Mouse (Mus musculus) stomach, embryonic 14.5 days (tissue): ENCODE results near the gene Mrc1. TPM values are rescaled to one million over a fixed set of nuclear protein-coding genes. Genes with fewer than 3 reads are reported as not detected.
"Not testable (repeated sequence)": the region's sequence is repeated elsewhere in the genome, so short reads cannot be mapped to it uniquely, and the experiment has no call there.

ENCODE experiments used
- ATAC-seq: fragments of 200-750 bp; cut with Nextera tagmentation; 2 replicates; pipeline ENCODE4 v1.8.0; 2017; ENCODE audit warnings: low read depth, moderate TSS enrichment; ENCODE audit not compliant: insufficient number of reproducible peaks, insufficient read depth, low FRiP score
- H3K27ac ChIP-seq: fragments of 300-500 bp; sonication (generic); 2 replicates; pipeline ENCODE4 v1.5.1; 2014; ENCODE audit warnings: mild to moderate bottlenecking, low read length, moderate library complexity, mixed read lengths
- H3K27me3 ChIP-seq: fragments of 300-500 bp; sonication (generic); 2 replicates; pipeline ENCODE4 v1.6.1; 2014; ENCODE audit warnings: low read length, control low read depth, mixed read lengths; ENCODE audit not compliant: control insufficient read depth, insufficient read depth
- H3K36me3 ChIP-seq: fragments of 300-500 bp; sonication (generic); 2 replicates; pipeline ENCODE4 v1.6.1; 2014; ENCODE audit warnings: mild to moderate bottlenecking, control low read depth, low read length, moderate library complexity, mixed read lengths; ENCODE audit not compliant: control insufficient read depth, insufficient read depth
- H3K4me1 ChIP-seq: fragments of 300-500 bp; sonication (generic); 2 replicates; pipeline ENCODE4 v1.6.1; 2014; ENCODE audit warnings: low read length, control low read depth, mixed read lengths; ENCODE audit not compliant: control insufficient read depth, insufficient read depth
- H3K4me2 ChIP-seq: fragments of 300-500 bp; sonication (generic); replicated peaks from 2 replicates; pipeline ENCODE4 v1.6.1; 2014; ENCODE audit warnings: low read depth, low read length, control low read depth
- H3K4me3 ChIP-seq: fragments of 300-500 bp; sonication (generic); 2 replicates; pipeline ENCODE4 v1.5.1; 2014; ENCODE audit warnings: low read depth, low read length, control low read depth
- H3K9ac ChIP-seq: fragments of 300-500 bp; sonication (generic); replicated peaks from 2 replicates; pipeline ENCODE4 v1.6.1; 2014; ENCODE audit warnings: low read depth, mild to moderate bottlenecking, control low read depth, low read length, moderate library complexity, mixed read lengths
- H3K9me3 ChIP-seq: fragments of 300-500 bp; sonication (generic); 2 replicates; pipeline ENCODE4 v1.6.1; 2016; ENCODE audit warnings: low read depth, low read length, control low read depth; ENCODE audit not compliant: control insufficient read depth
- WGBS: fragments of 180-500 bp; shearing (Covaris S2); extraction: QIAGEN DNeasy Blood & Tissue Kit; methylation state at CpG from one replicate; pipeline ENCODE4 v1.1.7; 2014; 5-methylcytosine and 5-hydroxymethylcytosine counted together
- polyA plus RNA-seq: library from polyadenylated mRNA; unstranded; fragments of >200 nt; fragmentation: Nextera tagmentation; extraction: Ambion mirVana; gene quantifications from 2 replicates; pipeline ENCODE4 v1.2.1, GENCODE M21; 2014

Mrc1 gene
- polyA plus RNA-seq, result 11.0 and 13.8 TPM in 2 replicates

GRCm38 (mm10) chr2:14229149-14229548, at the start of gene Mrc1:
Gene Mrc1 (plus strand): TSS chr2:14229392.
- 54% methylated on average over 3 of the region's 3 CpGs for WGBS
- ATAC-seq, result no peak
- H3K4me3 ChIP-seq, result no peak within 1 kb of the TSS
- H3K36me3 ChIP-seq, result no peaks in the 10 kb centered on the region
- H3K27ac ChIP-seq, result no peak within 1 kb of the TSS
- no peaks in the 10 kb centered on the region for H3K27me3 ChIP-seq
- H3K9me3 ChIP-seq, result no peaks in the 10 kb centered on the region
- H3K4me1 ChIP-seq, result no peaks in the 10 kb centered on the region
- H3K4me2 ChIP-seq, result no peak within 1 kb of the TSS
- H3K9ac ChIP-seq, result no peak within 1 kb of the TSS

- no peaks in the 10 kb centered on the region for H3K27me3 ChIP-seq
- H3K9me3 ChIP-seq, result no peaks in the 10 kb centered on the region
- H3K36me3 ChIP-seq, result no peaks in the 10 kb centered on the region
- no peak overlapping the region for H3K4me3 ChIP-seq
- H3K4me2 ChIP-seq, result no peak overlapping the region
- no peak overlapping the region for H3K9ac ChIP-seq
- no peak for ATAC-seq
- no peak overlapping the region for H3K27ac ChIP-seq
- H3K4me1 ChIP-seq, result no peaks in the 10 kb centered on the region
Observed at GRCm38 (mm10) chr2:14184375-14184774, 44.8 kb upstream of the Mrc1 start.

- Histone ChIP-seq H3K36me3 (no peaks in the 10 kb centered on the region), H3K9ac (no peak overlapping the region), H3K4me1 (no peaks in the 10 kb centered on the region), H3K27me3 (no peaks in the 10 kb centered on the region), H3K9me3 (no peaks in the 10 kb centered on the region), H3K4me3 (no peak overlapping the region), H3K27ac (no peak overlapping the region), H3K4me2 (no peak overlapping the region)
- 79% methylated on average over 4 of the region's 4 CpGs for WGBS
- ATAC-seq, result no peak
Observed at GRCm38 (mm10) chr2:14190684-14191083, 38.5 kb upstream of the Mrc1 start.

- H3K9me3 ChIP-seq, result no peaks in the 10 kb centered on the region
- no peaks in the 10 kb centered on the region for H3K27me3 ChIP-seq
- H3K4me1 ChIP-seq, result no peaks in the 10 kb centered on the region
- no peak overlapping the region for H3K4me3 ChIP-seq
- no peak overlapping the region for H3K4me2 ChIP-seq
- 83% methylated on average over 4 of the region's 4 CpGs for whole genome bisulfite sequencing
- H3K9ac ChIP-seq, result no peak overlapping the region
- no peak for ATAC-seq
- no peak overlapping the region for H3K27ac ChIP-seq
- H3K36me3 ChIP-seq, result no peaks in the 10 kb centered on the region
Observed at GRCm38 (mm10) chr2:14191601-14192000, 37.6 kb upstream of the Mrc1 start.

GRCm38 (mm10) chr2:14192046-14192445, 37.1 kb upstream of the Mrc1 start:
- ATAC-seq, result no peak
- H3K27ac ChIP-seq, result no peak overlapping the region
- H3K9me3 ChIP-seq, result no peaks in the 10 kb centered on the region
- H3K4me3 ChIP-seq, result no peak overlapping the region
- H3K27me3 ChIP-seq, result no peaks in the 10 kb centered on the region
- no peak overlapping the region for H3K4me2 ChIP-seq
- no peaks in the 10 kb centered on the region for H3K4me1 ChIP-seq
- H3K9ac ChIP-seq, result no peak overlapping the region
- H3K36me3 ChIP-seq, result no peaks in the 10 kb centered on the region
- 78% methylated on average over 6 of the region's 6 CpGs for WGBS

DNA sequence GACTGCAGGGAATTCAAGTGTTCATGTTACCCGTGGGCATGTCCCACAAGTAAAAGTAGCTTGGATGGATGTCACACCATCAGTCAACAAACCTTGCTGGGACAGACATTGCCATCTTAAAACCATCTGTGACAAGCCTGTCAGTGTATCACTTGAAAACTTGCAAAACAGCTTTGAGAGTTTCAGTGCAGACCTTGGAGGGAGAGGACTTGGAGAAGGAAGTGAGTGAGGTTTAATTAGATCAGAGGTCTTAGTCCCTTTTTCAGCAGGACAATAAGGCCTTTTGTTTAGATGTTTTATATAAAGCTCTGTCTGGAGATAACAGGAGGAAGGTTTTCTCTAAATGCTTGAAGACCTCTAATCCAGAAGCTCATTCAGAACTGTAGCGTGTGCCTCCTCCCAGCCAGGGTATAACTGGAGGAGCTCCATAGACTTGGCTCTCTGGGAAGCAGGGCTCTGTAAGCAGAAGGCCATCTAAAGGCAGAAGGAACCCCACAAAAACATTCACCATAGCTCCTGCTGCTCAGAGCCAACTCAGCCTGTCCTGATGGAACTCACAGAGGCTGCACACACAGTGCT, 30.8 kb upstream of the Mrc1 start:
- not testable (repeated sequence) for H3K4me1 ChIP-seq, H3K9me3 ChIP-seq, H3K36me3 ChIP-seq, H3K27ac ChIP-seq, ATAC-seq, H3K4me2 ChIP-seq, H3K27me3 ChIP-seq, H3K4me3 ChIP-seq, H3K9ac ChIP-seq
- no CpG with 5 or more reads among the region's 2 CpGs for WGBS

- ATAC-seq, result no peak
- Histone ChIP-seq H3K9me3 (no peaks in the 10 kb centered on the region), H3K27ac (no peak overlapping the region), H3K4me1 (no peaks in the 10 kb centered on the region), H3K9ac (no peak overlapping the region), H3K36me3 (no peaks in the 10 kb centered on the region), H3K27me3 (no peaks in the 10 kb centered on the region), H3K4me2 (no peak overlapping the region), H3K4me3 (no peak overlapping the region)
- 39% methylated on average over 2 of the region's 2 CpGs for WGBS
Observed at GRCm38 (mm10) chr2:14199621-14200020, 29.6 kb upstream of the Mrc1 start.

- not testable (repeated sequence) for H3K4me1 ChIP-seq, H3K4me3 ChIP-seq, H3K4me2 ChIP-seq, H3K9ac ChIP-seq, H3K9me3 ChIP-seq, H3K36me3 ChIP-seq, H3K27me3 ChIP-seq, H3K27ac ChIP-seq, ATAC-seq
- no CpG with 5 or more reads among the region's 2 CpGs for WGBS
Observed at GRCm38 (mm10) chr2:14200879-14201445, 28.2 kb upstream of the Mrc1 start.

DNA sequence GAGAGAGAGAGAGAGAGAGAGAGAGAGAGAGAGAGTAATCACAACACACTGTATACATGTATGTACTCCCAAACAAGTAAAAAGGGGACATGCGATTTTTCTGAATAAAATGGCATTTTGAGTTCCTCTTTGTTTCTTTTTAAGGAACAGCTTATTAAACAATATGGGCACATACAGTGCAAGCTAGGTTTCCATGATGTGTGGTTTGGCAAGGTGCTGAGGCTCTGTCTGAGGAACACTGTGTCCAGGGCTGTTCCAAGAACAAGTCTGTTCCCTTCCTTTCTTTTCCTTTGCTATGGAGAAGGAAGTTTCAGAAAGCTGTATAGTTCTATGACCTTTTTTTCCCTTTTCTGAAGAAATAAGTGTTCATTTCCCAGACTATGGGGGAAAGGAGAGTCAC, 24.9 kb upstream of the Mrc1 start:
- Histone ChIP-seq H3K27ac (no peak overlapping the region), H3K4me1 (no peaks in the 10 kb centered on the region), H3K9me3 (no peaks in the 10 kb centered on the region), H3K4me3 (no peak overlapping the region), H3K9ac (no peak overlapping the region), H3K36me3 (no peaks in the 10 kb centered on the region), H3K4me2 (no peak overlapping the region), H3K27me3 (no peaks in the 10 kb centered on the region)
- WGBS, result 85% methylated on average over 1 of the region's 1 CpGs
- no peak for ATAC-seq
